Mouse (Mus musculus): ENCODE results near the gene Lbx1.

Lbx1 gene

GRCm38 (mm10) chr19:45235766-45236362 lies at the start of gene Lbx1:
TSS of gene Lbx1 (minus strand) at chr19:45235812.
- in situ Hi-C loops (cut with MboI, MseI): loop anchor here (5.0 kb wide), 1 partner anchor 311 kb away; no protein-coding TSS in a partner anchor

- in situ Hi-C loops (cut with MboI, MseI): no loop called here
These were observed 47.7 kb upstream of the Lbx1 start for GRCm38 (mm10) chr19:45283302-45283701.

DNA sequence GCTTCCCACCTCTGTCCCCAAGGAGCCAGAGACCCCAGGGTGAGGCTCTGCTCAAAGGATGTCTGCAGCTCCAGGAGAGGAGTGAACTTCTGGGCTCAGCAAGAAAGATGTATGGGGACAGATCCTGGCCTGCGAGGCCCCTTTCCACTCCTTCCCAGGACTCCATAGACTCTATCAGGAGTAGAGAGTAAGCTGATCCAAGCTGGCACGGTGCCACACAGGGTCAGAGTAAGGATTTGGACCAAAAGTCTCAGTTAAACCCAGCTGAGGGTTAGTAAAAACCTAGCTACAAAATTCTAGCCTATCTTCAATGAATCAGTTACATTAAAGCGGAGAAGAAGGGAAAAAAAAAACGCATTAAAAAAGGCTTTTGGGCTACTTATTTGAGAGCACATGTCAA lies 40.6 kb upstream of the Lbx1 start:
- in situ Hi-C loops (cut with MboI, MseI): no loop called here

- in situ Hi-C loops (cut with MboI, MseI): no loop called here
These were observed 36.4 kb upstream of the Lbx1 start for GRCm38 (mm10) chr19:45271986-45272385.

DNA sequence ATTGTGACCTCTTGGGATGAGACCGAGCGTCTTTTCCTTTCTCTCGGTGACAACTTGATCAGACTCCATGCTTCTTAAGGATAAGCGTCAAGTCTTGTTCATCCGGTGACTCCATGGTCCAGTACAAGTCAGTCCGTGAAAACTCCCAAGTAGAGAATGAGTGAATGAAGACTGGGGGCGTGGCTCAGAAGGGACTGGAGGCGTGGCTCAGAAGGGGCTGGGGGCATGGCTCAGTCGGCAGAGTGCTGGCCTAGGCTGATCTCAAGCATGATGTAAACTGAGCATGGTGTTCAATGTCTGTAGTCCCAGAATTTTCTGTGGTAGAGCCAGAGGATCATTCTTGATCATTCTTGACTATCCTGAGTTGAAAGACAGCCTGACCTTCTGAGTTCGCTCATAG lies 27.4 kb upstream of the Lbx1 start:
- in situ Hi-C loops (cut with MboI, MseI): no loop called here

DNA sequence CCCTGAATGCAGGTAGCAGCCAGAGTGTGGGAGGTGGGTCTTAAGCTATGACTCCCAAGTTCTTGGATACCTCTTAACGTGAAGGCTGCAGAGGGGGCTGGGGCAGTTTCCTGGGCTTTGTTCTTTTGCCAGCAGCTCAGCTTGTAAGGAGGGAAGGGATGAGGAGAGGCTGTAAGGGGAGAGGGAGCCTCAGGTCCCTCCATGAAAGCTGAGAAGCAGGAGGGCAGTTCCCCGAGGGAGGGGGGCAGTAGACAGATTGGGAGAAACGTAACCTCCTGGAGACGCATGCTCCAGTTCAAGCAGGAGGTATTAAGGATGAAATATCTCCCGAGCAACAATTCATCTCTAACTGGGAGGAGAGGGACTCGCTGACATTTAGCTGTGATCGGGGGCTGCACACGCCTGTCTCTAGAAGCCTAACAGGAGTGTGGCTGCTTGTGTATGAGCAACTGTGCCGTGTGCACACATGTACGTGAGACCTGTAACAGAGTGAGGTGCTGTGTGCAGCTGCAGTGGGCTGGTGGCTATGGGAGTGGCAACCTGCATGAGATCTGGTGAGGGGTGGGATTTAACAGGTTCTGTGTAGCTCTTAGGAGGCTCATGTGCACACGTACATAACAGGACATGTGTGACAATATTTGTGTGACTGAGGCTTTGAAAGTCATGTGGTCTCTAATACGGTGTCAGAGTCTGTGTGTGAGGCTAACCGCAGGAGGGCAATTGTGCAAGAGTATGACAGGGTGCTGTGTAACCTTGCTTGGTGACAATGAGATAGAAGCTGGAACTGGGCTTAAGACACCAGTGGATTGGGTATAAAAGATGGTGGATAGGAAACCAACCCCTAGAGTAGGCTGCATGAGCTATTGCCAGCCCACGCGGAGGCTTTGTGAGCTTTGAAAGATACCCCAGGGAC lies 22.1 kb upstream of the Lbx1 start:
- in situ Hi-C loops (cut with MboI, MseI): no loop called here

GRCm38 (mm10) chr19:45254806-45255205 lies 19.2 kb upstream of the Lbx1 start:
- in situ Hi-C loops (cut with MboI, MseI): no loop called here

- in situ Hi-C loops (cut with MboI, MseI): no loop called here
These were observed 16.8 kb upstream of the Lbx1 start for GRCm38 (mm10) chr19:45252436-45252835.

GRCm38 (mm10) chr19:45248691-45249090 lies 13.1 kb upstream of the Lbx1 start:
- in situ Hi-C loops (cut with MboI, MseI): no loop called here

- in situ Hi-C loops (cut with MboI, MseI): no loop called here
These were observed 8.5 kb upstream of the Lbx1 start for GRCm38 (mm10) chr19:45243918-45244700.

GRCm38 (mm10) chr19:45243264-45243602 lies 7.6 kb upstream of the Lbx1 start:
- in situ Hi-C loops (cut with MboI, MseI): no loop called here

- in situ Hi-C loops (cut with MboI, MseI): no loop called here
These were observed 7.0 kb upstream of the Lbx1 start for GRCm38 (mm10) chr19:45242348-45243263.

- in situ Hi-C loops (cut with MboI, MseI): no loop called here
These were observed 6.4 kb upstream of the Lbx1 start for GRCm38 (mm10) chr19:45242017-45242347.

DNA sequence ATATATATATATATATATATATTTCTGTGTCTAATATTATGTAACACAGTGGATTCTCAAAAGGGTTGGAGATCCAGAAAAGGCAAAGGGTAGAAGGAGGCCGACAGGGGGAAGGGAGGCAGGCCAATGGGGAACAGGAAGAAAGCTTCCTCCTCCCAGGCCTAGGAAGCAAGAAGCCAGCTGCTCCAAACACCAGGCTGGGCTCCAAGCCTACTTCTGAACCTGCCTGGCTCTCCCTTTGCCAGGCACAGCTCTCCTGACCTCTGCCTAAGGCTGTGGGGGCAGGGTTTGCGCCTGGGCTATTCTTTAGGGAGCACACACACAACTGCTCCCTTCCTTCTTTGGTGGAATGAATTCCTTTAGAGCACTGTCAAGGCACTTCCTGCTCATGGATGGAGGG lies 4.4 kb upstream of the Lbx1 start:
- in situ Hi-C loops (cut with MboI, MseI): no loop called here

- in situ Hi-C loops (cut with MboI, MseI): loop anchor here (5.0 kb wide), 1 partner anchor 308 kb away; no protein-coding TSS in a partner anchor
These were observed 3.6 kb upstream of the Lbx1 start for GRCm38 (mm10) chr19:45239191-45239590.

- in situ Hi-C loops (cut with MboI, MseI): loop anchor here (5.0 kb wide), 1 partner anchor 310 kb away; no protein-coding TSS in a partner anchor
These were observed 2.1 kb upstream of the Lbx1 start for GRCm38 (mm10) chr19:45237665-45238209.

- in situ Hi-C loops (cut with MboI, MseI): loop anchor here (5.0 kb wide), 1 partner anchor 310 kb away; no protein-coding TSS in a partner anchor
These were observed 1.5 kb upstream of the Lbx1 start for GRCm38 (mm10) chr19:45237099-45237498.

DNA sequence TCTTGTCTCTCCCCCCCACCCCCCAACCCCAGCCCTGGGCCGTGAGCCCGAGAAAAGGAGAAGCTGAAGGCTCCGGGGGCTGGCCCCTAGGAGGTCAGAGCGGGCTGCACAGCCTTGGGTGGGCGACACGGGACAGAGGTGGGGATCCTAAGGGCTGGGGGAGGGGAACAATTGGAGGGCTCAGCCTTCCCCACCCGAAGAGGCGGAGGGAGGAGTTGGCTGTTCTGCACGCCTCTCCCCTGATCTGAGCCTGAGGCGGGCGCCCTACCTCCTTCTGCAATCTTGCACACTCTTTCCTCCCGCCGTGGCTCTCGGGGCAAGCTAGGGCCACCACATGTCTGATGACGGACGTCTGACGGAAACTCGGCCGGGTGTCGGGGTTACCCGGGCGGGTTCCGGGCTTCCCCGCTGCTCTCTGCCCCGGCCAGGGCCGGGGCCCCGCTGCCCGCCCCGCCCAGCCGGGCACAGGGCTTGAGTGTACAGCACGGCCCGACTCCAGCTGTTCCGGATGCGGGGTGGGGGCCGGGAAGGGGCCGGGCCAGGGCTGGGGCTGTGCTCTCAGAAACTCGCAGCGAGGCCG lies 841 bp upstream of the Lbx1 start:
- in situ Hi-C loops (cut with MboI, MseI): loop anchor here (5.0 kb wide), 1 partner anchor 311 kb away; no protein-coding TSS in a partner anchor

DNA sequence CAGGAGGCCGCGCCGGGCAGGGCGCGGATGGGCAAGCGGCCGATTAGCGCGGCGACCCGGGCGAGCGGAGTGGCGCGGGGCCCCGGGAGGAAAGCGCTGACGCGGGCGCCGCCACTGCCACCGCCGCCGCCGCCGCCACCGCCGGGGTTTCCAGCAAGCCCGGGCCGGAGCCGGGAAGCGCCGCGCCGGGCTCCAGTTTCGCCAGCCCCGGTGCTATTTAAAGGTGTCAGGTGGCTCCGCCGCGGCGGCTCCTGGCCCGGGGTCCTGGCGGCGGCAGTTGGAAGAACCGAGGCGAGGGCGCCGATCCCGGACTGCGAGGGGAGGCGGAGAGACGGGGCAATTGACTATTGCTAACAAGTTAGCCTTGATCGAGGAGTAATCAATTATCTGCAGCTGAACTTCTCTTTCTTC lies 276 bp downstream of the Lbx1 start:
- in situ Hi-C loops (cut with MboI, MseI): loop anchor here (5.0 kb wide), 1 partner anchor 312 kb away; no protein-coding TSS in a partner anchor

GRCm38 (mm10) chr19:45234771-45235231 lies 811 bp downstream of the Lbx1 start:
- in situ Hi-C loops (cut with MboI, MseI): loop anchor here (5.0 kb wide), 1 partner anchor 312 kb away; no protein-coding TSS in a partner anchor

Measured in T-helper 2 cell (primary cell).